Mouse (Mus musculus) lung, adult 2 months (tissue): ENCODE results near the gene Ereg.

ENCODE experiments used
- CTCF ChIP-seq: fragments of 200-500 bp; IDR thresholded peaks from 2 replicates; pipeline ENCODE4 v1.5.1; 2011; ENCODE audit warnings: mild to moderate bottlenecking, low read length, control low read depth; ENCODE audit not compliant: insufficient read depth
- POLR2A ChIP-seq: fragments of 200-500 bp; IDR thresholded peaks from 2 replicates; pipeline ENCODE4 v1.6.1; 2011; ENCODE audit warnings: low read depth, mild to moderate bottlenecking, control low read depth, low read length, borderline replicate concordance; ENCODE audit errors: extremely low read depth

DNA sequence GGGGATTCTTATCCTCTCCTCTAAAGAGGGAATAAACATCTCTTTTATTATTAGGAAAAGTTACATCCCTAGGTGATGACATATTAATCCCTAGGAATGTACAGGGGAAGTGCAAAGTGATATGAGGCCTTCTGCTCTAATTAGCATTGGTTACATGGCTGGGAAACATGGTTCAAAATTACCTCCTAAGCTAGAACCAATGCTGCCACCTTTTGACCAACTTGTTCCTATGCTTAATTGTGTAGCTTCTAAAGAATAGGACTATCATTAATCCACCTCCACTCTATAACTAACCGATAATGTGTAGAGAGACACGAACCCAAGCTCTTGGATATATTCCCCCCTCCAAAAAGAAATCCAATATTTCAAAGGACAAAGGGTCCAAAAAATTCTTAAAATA is 43.8 kb upstream of the Ereg start:
- no peak for TF ChIP-seq POLR2A
- no peak for TF ChIP-seq CTCF
